Mouse (Mus musculus): ENCODE results near the gene Eno3. TPM values are rescaled to one million over a fixed set of nuclear protein-coding genes. Genes with fewer than 3 reads are reported as not detected.

Gene Eno3
- total RNA-seq, 1 experiment: 31.7 TPM

DNA sequence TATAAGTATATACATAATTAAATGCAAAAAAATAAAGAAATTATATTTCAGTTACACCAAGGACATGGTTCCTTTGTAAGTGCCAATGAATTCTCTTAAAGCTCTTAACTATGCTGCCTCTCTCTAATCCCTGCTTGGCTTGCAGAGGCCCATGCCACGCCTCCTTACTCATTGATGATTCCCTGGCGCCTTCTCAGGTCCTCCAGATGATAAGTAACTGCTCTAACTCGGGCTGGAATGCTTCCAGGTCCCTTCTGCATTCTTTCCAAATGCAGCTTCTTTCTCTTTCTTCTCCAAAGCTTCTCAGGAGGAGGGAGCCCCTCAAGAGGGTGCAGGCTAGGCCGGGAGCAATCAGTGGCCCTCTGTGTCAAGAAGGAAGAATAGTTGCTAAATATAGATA is 32.6 kb downstream of the Eno3 start:
- no peak for DNase-seq (ENCODE audit: low read depth, low spot score)
- Histone ChIP-seq H3K9ac (ENCODE audit: insufficient read depth, low read depth, low read length, poor library complexity, severe bottlenecking) (no peak overlapping the region), H3K4me3 (ENCODE audit: insufficient read depth in 1 of 2, low read depth in 1 of 2, low read length in 2 of 2, poor library complexity in 1 of 2, severe bottlenecking in 1 of 2) (no peak overlapping the region), H3K27ac (ENCODE audit: insufficient read depth, low read depth, low read length, poor library complexity, severe bottlenecking) (no peak overlapping the region), H3K36me3 (ENCODE audit: control insufficient read depth, insufficient read depth, low read length, poor library complexity, severe bottlenecking) (no peaks in the 10 kb centered on the region), H3K4me1 (ENCODE audit: control insufficient read depth in 2 of 2, insufficient read depth in 2 of 2, low read length in 2 of 2, poor library complexity in 1 of 2) (no peaks in the 10 kb centered on the region; a peak in 1 of 4 replicates), H3K9me3 (ENCODE audit: control insufficient read depth, insufficient read depth, low read depth, low read length) (no peaks in the 10 kb centered on the region)
- in situ Hi-C loops (cut with MboI; ENCODE audit: low sequenced_read_pairs in 2 of 2, unreplicated experiment in 2 of 2): no loop called here
- no peak for TF ChIP-seq HCFC1 (IDR thresholded peaks at IDR 0.05; ENCODE audit: borderline replicate concordance, insufficient read depth, low read length)
- no peak for TF ChIP-seq ZC3H11A (IDR thresholded peaks at IDR 0.05; ENCODE audit: borderline replicate concordance, low read depth, low read length)
- no peak for TF ChIP-seq CHD2 (IDR thresholded peaks at IDR 0.05; ENCODE audit: low read depth, low read length)
- TF ChIP-seq MAFK (IDR thresholded peaks at IDR 0.05; ENCODE audit: insufficient read depth, low read depth, low read length): no peak
- no peak for TF ChIP-seq ZNF384 (IDR thresholded peaks at IDR 0.05; ENCODE audit: low read depth, low read length)

DNA sequence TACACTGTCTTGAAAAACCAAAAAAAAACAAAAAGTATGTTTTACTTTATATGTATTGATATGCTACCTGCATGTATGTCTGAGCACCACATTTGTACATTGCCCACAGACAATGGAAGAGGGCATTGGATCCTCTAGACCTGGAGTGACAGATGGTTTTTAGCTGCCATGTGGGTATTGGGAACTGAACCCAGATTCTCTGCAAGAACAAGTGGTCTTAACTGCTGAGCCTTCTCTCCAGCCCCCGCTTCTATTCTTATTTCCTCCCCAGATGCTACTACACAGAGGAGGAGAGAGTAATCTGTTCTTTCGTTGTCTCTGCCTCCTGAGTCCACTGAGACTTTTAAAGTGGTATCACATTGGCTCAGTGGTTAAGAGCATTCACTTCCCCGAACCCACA is 36.5 kb downstream of the Eno3 start:
- H3K36me3 ChIP-seq (ENCODE audit: control insufficient read depth, insufficient read depth, low read length, poor library complexity, severe bottlenecking): no peaks in the 10 kb centered on the region
- H3K4me1 ChIP-seq (ENCODE audit: control insufficient read depth in 2 of 2, insufficient read depth in 2 of 2, low read length in 2 of 2, poor library complexity in 1 of 2): no peaks in the 10 kb centered on the region
- in situ Hi-C loops (cut with MboI; ENCODE audit: low sequenced_read_pairs in 2 of 2, unreplicated experiment in 2 of 2): no loop called here
- no peak overlapping the region for H3K27ac ChIP-seq (ENCODE audit: insufficient read depth, low read depth, low read length, poor library complexity, severe bottlenecking)
- DNase-seq (ENCODE audit: low read depth, low spot score): no peak
- no peak for TF ChIP-seq ZC3H11A (IDR thresholded peaks at IDR 0.05; ENCODE audit: borderline replicate concordance, low read depth, low read length)
- TF ChIP-seq CHD2 (IDR thresholded peaks at IDR 0.05; ENCODE audit: low read depth, low read length): no peak
- TF ChIP-seq HCFC1 (IDR thresholded peaks at IDR 0.05; ENCODE audit: borderline replicate concordance, insufficient read depth, low read length): no peak
- no peak for TF ChIP-seq ZNF384 (IDR thresholded peaks at IDR 0.05; ENCODE audit: low read depth, low read length)
- no peak for TF ChIP-seq MAFK (IDR thresholded peaks at IDR 0.05; ENCODE audit: insufficient read depth, low read depth, low read length)
- no peak overlapping the region for H3K4me3 ChIP-seq (ENCODE audit: insufficient read depth in 1 of 2, low read depth in 1 of 2, low read length in 2 of 2, poor library complexity in 1 of 2, severe bottlenecking in 1 of 2)
- no peaks in the 10 kb centered on the region for H3K9me3 ChIP-seq (ENCODE audit: control insufficient read depth, insufficient read depth, low read depth, low read length)
- H3K9ac ChIP-seq (ENCODE audit: insufficient read depth, low read depth, low read length, poor library complexity, severe bottlenecking): no peak overlapping the region

DNA sequence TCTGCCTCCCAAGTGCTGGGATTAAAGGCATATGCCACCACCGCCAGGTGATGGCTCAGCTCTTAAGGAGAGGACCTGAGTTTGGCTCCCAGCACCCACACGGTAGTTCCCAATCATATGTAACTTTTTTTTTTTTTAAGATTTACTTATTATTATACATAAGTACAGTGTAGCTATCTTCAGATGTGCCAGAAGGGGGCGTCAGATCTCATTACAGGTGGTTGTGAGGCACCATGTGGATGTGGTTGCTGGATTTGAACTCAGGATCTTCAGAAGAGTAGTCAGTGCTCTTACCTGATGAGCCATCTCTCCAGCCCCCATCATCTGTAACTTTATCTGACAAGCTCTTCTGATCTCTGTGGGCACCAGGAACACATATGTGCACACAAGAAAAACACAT is 40.4 kb downstream of the Eno3 start:
- no peak for DNase-seq (ENCODE audit: low read depth, low spot score)
- Histone ChIP-seq H3K27ac (ENCODE audit: insufficient read depth, low read depth, low read length, poor library complexity, severe bottlenecking) (no peak overlapping the region), H3K36me3 (ENCODE audit: control insufficient read depth, insufficient read depth, low read length, poor library complexity, severe bottlenecking) (no peaks in the 10 kb centered on the region), H3K9me3 (ENCODE audit: control insufficient read depth, insufficient read depth, low read depth, low read length) (no peaks in the 10 kb centered on the region), H3K4me1 (ENCODE audit: control insufficient read depth in 2 of 2, insufficient read depth in 2 of 2, low read length in 2 of 2, poor library complexity in 1 of 2) (peaks cover 0 to 6% of the 10 kb centered on the region in 2 experiments; a peak in 2 of 4 replicates), H3K9ac (ENCODE audit: insufficient read depth, low read depth, low read length, poor library complexity, severe bottlenecking) (no peak overlapping the region), H3K4me3 (ENCODE audit: insufficient read depth in 1 of 2, low read depth in 1 of 2, low read length in 2 of 2, poor library complexity in 1 of 2, severe bottlenecking in 1 of 2) (no peak overlapping the region)
- no peak for TF ChIP-seq HCFC1 (IDR thresholded peaks at IDR 0.05; ENCODE audit: borderline replicate concordance, insufficient read depth, low read length)
- no peak for TF ChIP-seq CHD2 (IDR thresholded peaks at IDR 0.05; ENCODE audit: low read depth, low read length)
- no peak for TF ChIP-seq MAFK (IDR thresholded peaks at IDR 0.05; ENCODE audit: insufficient read depth, low read depth, low read length)
- TF ChIP-seq ZC3H11A (IDR thresholded peaks at IDR 0.05; ENCODE audit: borderline replicate concordance, low read depth, low read length): no peak
- TF ChIP-seq ZNF384 (IDR thresholded peaks at IDR 0.05; ENCODE audit: low read depth, low read length): no peak
- in situ Hi-C loops (cut with MboI; ENCODE audit: low sequenced_read_pairs in 2 of 2, unreplicated experiment in 2 of 2): no loop called here

DNA sequence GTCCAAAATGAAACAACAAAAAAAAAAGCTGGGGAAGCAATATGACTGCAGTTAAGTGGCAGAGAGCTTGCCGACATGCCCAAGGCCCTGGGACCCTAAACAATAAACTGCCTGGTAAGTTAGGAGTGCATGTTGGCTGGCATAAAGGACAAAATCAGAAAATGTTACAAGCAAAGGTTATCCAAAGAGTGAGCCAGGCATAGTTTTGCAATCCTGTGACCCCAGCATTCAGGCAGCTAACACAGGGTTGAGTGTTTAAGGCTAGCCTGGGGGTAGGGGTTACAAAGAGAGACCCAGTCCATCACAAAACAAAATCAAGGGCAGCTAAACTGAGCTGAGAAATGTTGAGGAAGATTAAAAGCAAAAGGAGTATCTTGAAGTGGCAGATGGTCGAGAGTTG is 42.0 kb downstream of the Eno3 start:
- Histone ChIP-seq H3K9me3 (ENCODE audit: control insufficient read depth, insufficient read depth, low read depth, low read length) (no peaks in the 10 kb centered on the region), H3K27ac (ENCODE audit: insufficient read depth, low read depth, low read length, poor library complexity, severe bottlenecking) (no peak overlapping the region), H3K36me3 (ENCODE audit: control insufficient read depth, insufficient read depth, low read length, poor library complexity, severe bottlenecking) (peaks cover 4% of the 10 kb centered on the region; the same call in 1 of the 2 replicates), H3K4me1 (ENCODE audit: control insufficient read depth in 2 of 2, insufficient read depth in 2 of 2, low read length in 2 of 2, poor library complexity in 1 of 2) (peaks cover 0 to 8% of the 10 kb centered on the region in 2 experiments; a peak in 2 of 4 replicates), H3K4me3 (ENCODE audit: insufficient read depth in 1 of 2, low read depth in 1 of 2, low read length in 2 of 2, poor library complexity in 1 of 2, severe bottlenecking in 1 of 2) (no peak overlapping the region), H3K9ac (ENCODE audit: insufficient read depth, low read depth, low read length, poor library complexity, severe bottlenecking) (no peak overlapping the region)
- TF ChIP-seq MAFK (IDR thresholded peaks at IDR 0.05; ENCODE audit: insufficient read depth, low read depth, low read length) (no peak), CHD2 (IDR thresholded peaks at IDR 0.05; ENCODE audit: low read depth, low read length) (no peak), HCFC1 (IDR thresholded peaks at IDR 0.05; ENCODE audit: borderline replicate concordance, insufficient read depth, low read length) (no peak), ZNF384 (IDR thresholded peaks at IDR 0.05; ENCODE audit: low read depth, low read length) (no peak), ZC3H11A (IDR thresholded peaks at IDR 0.05; ENCODE audit: borderline replicate concordance, low read depth, low read length) (no peak)
- in situ Hi-C loops (cut with MboI; ENCODE audit: low sequenced_read_pairs in 2 of 2, unreplicated experiment in 2 of 2): no loop called here
- DNase-seq (ENCODE audit: low read depth, low spot score): no peak

All from ES-E14 (cell line).